Mouse (Mus musculus) liver, embryonic 16.5 days (tissue): ENCODE measurements around the gene Cygb. TPM values are rescaled to one million over a fixed set of nuclear protein-coding genes. Genes with fewer than 3 reads are reported as not detected.

Source experiments
- ATAC-seq: fragments of 200-750 bp; cut with Nextera tagmentation; 2 replicates; pipeline ENCODE4 v1.8.0; 2017; ENCODE audit warnings: low read depth, mild to moderate bottlenecking, moderate number of reproducible peaks, moderate library complexity
- H3K27ac ChIP-seq: fragments of 300-500 bp; sonication (generic); 2 replicates; pipeline ENCODE4 v1.5.1; 2014; ENCODE audit warnings: mild to moderate bottlenecking, low read length
- H3K27me3 ChIP-seq: fragments of 300-500 bp; sonication (generic); 2 replicates; pipeline ENCODE4 v1.6.1; 2014; ENCODE audit warnings: low read depth, low read length, mixed read lengths; ENCODE audit not compliant: control insufficient read depth, insufficient read depth
- H3K36me3 ChIP-seq: fragments of 300-500 bp; sonication (generic); 2 replicates; pipeline ENCODE4 v1.6.1; 2014; ENCODE audit warnings: mild to moderate bottlenecking; ENCODE audit not compliant: control insufficient read depth, insufficient read depth
- H3K4me1 ChIP-seq: fragments of 300-500 bp; sonication (generic); 2 replicates; pipeline ENCODE4 v1.6.1; 2014; ENCODE audit warnings: low read depth, low read length, mixed read lengths; ENCODE audit not compliant: control insufficient read depth
- H3K4me2 ChIP-seq: fragments of 300-500 bp; sonication (generic); 2 replicates; pipeline ENCODE4 v1.6.1; 2014; ENCODE audit warnings: low read depth, low read length, mixed read lengths
- H3K4me3 ChIP-seq: fragments of 300-500 bp; sonication (generic); 2 replicates; pipeline ENCODE4 v1.5.1; 2014; ENCODE audit warnings: low read depth, mild to moderate bottlenecking, low read length
- H3K9ac ChIP-seq: fragments of 300-500 bp; sonication (generic); 2 replicates; pipeline ENCODE4 v1.6.1; 2014; ENCODE audit warnings: low read depth, low read length
- H3K9me3 ChIP-seq: fragments of 300-500 bp; sonication (generic); replicated peaks from 2 replicates; pipeline ENCODE4 v1.6.1; 2016; ENCODE audit warnings: low read length; ENCODE audit not compliant: control insufficient read depth
- WGBS: fragments of 180-500 bp; shearing (Covaris S2); extraction: QIAGEN DNeasy Blood & Tissue Kit; methylation state at CpG from one replicate; pipeline ENCODE4 v1.1.7; 2014; ENCODE audit not compliant: insufficient replicate concordance; 5-methylcytosine and 5-hydroxymethylcytosine counted together
- polyA plus RNA-seq: library from polyadenylated mRNA; unstranded; fragments of >200 nt; fragmentation: Nextera tagmentation; extraction: Ambion mirVana; gene quantifications from 2 replicates; pipeline ENCODE4 v1.2.1, GENCODE M21; 2015

Cygb gene
- polyA plus RNA-seq, 1 experiment from 2014 or later = 1.1 TPM

DNA sequence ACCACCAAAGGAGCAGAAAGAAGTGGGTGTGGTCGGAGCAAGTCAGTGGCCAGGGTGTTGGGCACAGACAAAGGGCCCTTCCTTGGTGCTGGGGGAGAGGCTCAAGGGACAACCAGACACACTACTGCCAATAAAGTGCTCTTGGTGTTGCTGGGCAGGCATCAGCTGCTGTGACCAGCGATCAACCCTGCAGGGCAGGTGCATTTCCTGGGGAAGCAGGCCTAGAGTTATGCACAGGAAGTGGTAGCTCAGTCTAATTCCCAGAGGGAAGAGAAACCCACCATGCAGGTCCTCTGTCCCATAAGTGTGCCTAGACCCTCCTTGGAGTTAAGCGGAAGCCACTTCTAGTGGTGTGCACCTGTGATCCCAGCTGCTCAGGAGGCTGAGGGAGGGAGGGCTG, 46.4 kb downstream of the Cygb start:
- Histone ChIP-seq H3K27ac (no peak overlapping the region), H3K4me2 (no peak overlapping the region), H3K4me1 (peaks cover 8% of the 10 kb centered on the region), H3K9me3 (no peaks in the 10 kb centered on the region), H3K36me3 (peaks cover 30% of the 10 kb centered on the region), H3K4me3 (no peak overlapping the region), H3K27me3 (no peaks in the 10 kb centered on the region), H3K9ac (no peak overlapping the region)
- WGBS = 85% methylated on average over 3 of the region's 3 CpGs
- ATAC-seq = no peak

DNA sequence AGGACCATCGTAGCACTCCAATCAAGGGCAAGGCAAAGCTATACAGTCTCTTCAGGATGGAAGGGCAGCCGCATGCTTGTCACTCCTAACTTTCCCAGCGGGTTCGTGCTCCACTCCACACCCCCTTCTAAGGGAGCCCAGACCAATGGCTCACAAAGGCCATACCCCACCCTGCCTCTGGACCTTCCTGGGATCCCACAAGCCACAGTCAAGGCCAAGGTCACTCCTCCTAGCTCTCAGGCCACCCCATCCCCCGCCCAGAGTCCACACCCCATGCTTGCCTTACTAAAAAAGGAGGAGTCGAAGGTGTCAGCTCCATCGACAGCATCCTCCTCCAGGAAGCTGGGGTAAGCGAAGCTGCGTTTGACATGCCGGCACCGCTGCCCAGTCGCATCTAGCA, 50.0 kb downstream of the Cygb start:
- Histone ChIP-seq H3K4me1 (no peaks in the 10 kb centered on the region), H3K4me2 (no peak overlapping the region), H3K4me3 (no peak overlapping the region), H3K27ac (no peak overlapping the region), H3K9ac (no peak overlapping the region), H3K27me3 (no peaks in the 10 kb centered on the region), H3K36me3 (peaks cover 46% of the 10 kb centered on the region), H3K9me3 (no peaks in the 10 kb centered on the region)
- WGBS = 84% methylated on average over 12 of the region's 12 CpGs
- ATAC-seq = no peak

DNA sequence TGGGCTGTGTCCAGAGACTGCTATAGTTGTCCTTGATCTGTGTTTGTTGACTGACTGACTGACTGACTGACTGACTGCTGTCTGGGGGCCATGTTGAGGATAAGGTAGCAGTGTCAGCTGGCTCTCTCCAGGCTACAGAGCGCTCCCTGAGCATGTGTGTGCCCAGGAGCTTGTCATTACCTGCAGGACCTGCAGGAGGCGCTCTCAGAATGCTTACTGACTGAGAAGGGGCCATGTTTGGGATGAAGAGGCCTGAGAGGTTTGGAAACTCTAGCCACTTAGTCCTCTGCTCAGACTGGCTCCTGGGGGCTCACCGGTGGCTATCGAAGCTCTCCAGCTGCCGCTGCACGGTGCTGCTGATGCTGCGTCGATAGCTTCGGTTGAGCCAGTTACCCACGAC, 50.8 kb downstream of the Cygb start:
- no peaks in the 10 kb centered on the region for H3K4me1 ChIP-seq

DNA sequence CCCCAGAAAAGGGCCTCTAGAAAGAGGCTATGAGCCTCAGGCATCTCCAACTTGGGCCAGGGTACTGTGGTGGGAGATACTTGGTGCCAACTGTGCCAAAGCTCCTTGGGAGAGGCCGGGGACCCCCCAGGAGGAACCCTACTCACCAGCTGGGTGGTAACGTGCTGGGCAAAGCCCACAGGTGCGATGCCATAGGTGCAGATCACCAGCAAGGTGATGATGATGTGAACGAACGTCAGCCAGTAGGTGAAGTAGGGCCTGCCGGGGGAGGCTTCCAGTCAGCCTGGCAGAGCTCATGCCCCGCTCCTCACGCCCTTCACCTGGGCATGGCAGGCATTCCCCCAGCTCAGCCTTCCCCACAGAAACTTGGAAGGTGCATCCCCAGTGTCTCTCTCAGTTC, 52.1 kb downstream of the Cygb start:
- Histone ChIP-seq H3K4me1 (no peaks in the 10 kb centered on the region), H3K4me3 (no peak overlapping the region), H3K9me3 (no peaks in the 10 kb centered on the region), H3K4me2 (no peak overlapping the region), H3K27me3 (no peaks in the 10 kb centered on the region), H3K36me3 (peaks cover 40% of the 10 kb centered on the region), H3K9ac (no peak overlapping the region), H3K27ac (no peak overlapping the region)
- WGBS = 88% methylated on average over 8 of the region's 8 CpGs
- ATAC-seq = no peak

More for the DNA sequence above, 50.8 kb downstream of the Cygb start:
- H3K27ac ChIP-seq = no peak overlapping the region
- no peak overlapping the region for H3K4me2 ChIP-seq
- peak; percentile 19; the same call in 1 of the 2 replicates for ATAC-seq
- H3K9ac ChIP-seq = no peak overlapping the region
- H3K36me3 ChIP-seq = peaks cover 46% of the 10 kb centered on the region
- H3K27me3 ChIP-seq = no peaks in the 10 kb centered on the region
- WGBS = 89% methylated on average over 10 of the region's 10 CpGs
- no peak overlapping the region for H3K4me3 ChIP-seq
- no peaks in the 10 kb centered on the region for H3K9me3 ChIP-seq

DNA sequence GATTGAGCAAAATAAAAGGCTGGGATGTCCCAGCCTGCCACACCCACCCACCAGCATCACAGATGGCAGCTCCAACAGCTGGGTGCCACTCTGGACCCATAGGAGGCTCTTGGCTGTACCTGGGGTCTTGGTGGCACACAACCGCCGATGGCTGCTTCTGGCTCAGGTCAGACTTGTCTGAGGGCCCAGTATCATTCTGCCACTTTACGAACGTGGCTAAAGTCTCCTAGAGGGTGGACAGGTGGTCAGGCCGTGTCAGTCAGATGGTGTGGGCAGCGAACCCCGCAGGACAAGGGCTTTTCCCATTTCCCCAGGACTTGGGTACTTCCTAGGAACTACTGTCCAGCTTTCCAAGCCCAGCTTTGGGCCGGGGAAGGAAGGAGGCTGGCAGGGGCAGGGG, 52.9 kb downstream of the Cygb start:
- H3K4me1 ChIP-seq = no peaks in the 10 kb centered on the region
- H3K4me2 ChIP-seq = no peak overlapping the region
- no peak for ATAC-seq
- H3K9me3 ChIP-seq = no peaks in the 10 kb centered on the region
- no peak overlapping the region for H3K27ac ChIP-seq
- H3K9ac ChIP-seq = no peak overlapping the region
- no peaks in the 10 kb centered on the region for H3K27me3 ChIP-seq
- no peak overlapping the region for H3K4me3 ChIP-seq
- WGBS = 88% methylated on average over 8 of the region's 8 CpGs
- peaks cover 40% of the 10 kb centered on the region for H3K36me3 ChIP-seq

DNA sequence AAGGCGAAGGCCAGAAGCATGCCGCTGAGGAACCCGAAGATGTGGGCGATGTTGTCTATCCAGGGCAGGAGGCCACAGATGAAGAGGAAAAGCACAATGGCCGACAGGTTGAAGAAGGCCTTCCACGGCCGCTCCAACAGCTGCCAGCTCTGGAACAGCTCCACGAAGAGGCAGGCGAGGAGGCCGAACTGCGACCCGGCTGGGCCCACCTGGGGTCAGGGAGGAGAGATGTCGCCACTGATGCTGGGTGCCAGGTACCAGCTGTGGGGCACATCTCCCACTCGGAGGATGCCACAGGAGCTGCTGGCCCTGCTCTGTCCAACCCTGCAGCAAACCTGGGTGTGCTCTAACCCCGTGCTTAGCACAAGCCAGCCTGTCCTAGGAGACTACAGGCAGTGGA, 54.9 kb downstream of the Cygb start:
- Histone ChIP-seq H3K4me2 (no peak overlapping the region), H3K27ac (no peak overlapping the region), H3K9me3 (no peaks in the 10 kb centered on the region), H3K9ac (no peak overlapping the region), H3K4me3 (no peak overlapping the region), H3K4me1 (no peaks in the 10 kb centered on the region), H3K36me3 (peaks cover 26% of the 10 kb centered on the region), H3K27me3 (no peaks in the 10 kb centered on the region)
- WGBS = 91% methylated on average over 15 of the region's 15 CpGs
- no peak for ATAC-seq

DNA sequence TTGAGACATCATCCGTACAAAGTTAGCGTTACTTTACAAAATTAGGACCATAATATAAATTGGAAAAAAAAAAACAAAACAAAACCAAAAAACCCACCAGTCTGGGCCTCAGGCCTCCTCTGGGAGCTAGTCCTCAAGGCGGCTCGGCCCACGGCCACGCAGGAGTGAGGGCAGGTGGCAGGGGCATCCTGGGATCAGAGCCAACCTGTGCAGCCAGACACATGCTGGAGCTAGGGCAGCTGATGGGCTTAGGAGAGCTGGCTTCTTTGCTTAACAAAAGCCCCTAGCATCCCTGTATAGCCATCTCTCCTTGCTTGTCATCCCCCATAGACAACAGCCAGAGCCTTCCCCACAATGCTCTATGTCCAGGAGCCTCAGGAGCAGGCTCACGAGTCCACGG, 55.9 kb downstream of the Cygb start:
- Histone ChIP-seq H3K4me2 (no peak overlapping the region), H3K36me3 (peaks cover 20% of the 10 kb centered on the region), H3K27me3 (no peaks in the 10 kb centered on the region), H3K4me3 (no peak overlapping the region), H3K4me1 (no peaks in the 10 kb centered on the region), H3K9ac (no peak overlapping the region), H3K9me3 (no peaks in the 10 kb centered on the region), H3K27ac (no peak overlapping the region)
- no peak for ATAC-seq
- WGBS = 83% methylated on average over 8 of the region's 8 CpGs

DNA sequence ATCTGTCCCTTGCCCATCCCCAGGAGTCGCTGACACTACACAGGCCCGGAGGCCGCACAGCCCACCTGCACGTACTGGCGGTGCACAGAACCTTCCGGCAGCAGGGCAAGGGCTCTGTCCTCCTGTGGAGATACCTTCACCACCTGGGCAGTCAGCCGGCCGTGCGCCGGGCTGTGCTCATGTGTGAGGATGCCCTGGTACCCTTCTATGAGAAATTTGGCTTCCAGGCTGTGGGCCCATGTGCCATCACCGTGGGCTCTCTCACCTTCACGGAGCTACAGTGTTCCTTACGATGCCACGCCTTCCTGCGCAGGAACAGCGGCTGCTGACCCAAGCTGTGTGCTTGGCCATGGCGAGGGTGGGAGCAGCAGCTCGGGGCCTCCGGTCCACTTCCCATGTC, 57.3 kb downstream of the Cygb start:
- H3K9ac ChIP-seq = no peak overlapping the region
- no peak overlapping the region for H3K27ac ChIP-seq
- no peak overlapping the region for H3K4me3 ChIP-seq
- 83% methylated on average over 19 of the region's 19 CpGs for WGBS
- no peaks in the 10 kb centered on the region for H3K4me1 ChIP-seq
- no peak for ATAC-seq
- peaks cover 14% of the 10 kb centered on the region for H3K36me3 ChIP-seq
- H3K27me3 ChIP-seq = no peaks in the 10 kb centered on the region
- H3K9me3 ChIP-seq = no peaks in the 10 kb centered on the region
- no peak overlapping the region for H3K4me2 ChIP-seq
